Mouse (Mus musculus) heart, adult 18-20 months (tissue): ENCODE data around the gene Sin3a. TPM values are rescaled to one million over a fixed set of nuclear protein-coding genes. Genes with fewer than 3 reads are reported as not detected.

Experiments
- DNase-seq, 2 experiments: peaks; one replicate each; pipeline ENCODE4 v3.0.0; 2021 to 2022; ENCODE audit warnings: mixed read lengths in 1 of 2
- total RNA-seq, 2 experiments: library from RNA; stranded (reverse); gene quantifications; 2 replicates each; pipeline ENCODE4 v1.2.3; 2021

Gene Sin3a
- total RNA-seq, 2 experiments from 2014 or later, result 23.0 to 23.6 TPM

DNA sequence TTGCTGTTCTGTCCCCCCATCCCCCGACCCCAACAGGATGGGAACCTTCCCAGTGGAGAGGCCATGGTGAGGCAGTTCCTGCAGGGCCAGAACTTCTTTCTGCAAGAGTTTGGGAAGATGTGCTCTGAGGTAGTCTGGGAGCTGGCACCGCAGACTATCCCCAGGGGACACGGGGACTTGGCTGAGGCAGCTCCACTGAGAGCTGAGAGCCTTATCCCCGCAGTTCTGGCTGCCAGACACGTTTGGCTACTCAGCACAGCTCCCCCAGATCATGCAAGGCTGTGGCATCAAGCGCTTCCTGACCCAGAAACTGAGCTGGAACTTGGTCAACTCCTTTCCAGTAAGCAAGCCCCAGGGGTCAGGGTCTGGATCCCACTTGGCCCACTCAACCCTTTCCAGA is 65.4 kb downstream of the Sin3a start:
- DNase-seq, result no peak

DNA sequence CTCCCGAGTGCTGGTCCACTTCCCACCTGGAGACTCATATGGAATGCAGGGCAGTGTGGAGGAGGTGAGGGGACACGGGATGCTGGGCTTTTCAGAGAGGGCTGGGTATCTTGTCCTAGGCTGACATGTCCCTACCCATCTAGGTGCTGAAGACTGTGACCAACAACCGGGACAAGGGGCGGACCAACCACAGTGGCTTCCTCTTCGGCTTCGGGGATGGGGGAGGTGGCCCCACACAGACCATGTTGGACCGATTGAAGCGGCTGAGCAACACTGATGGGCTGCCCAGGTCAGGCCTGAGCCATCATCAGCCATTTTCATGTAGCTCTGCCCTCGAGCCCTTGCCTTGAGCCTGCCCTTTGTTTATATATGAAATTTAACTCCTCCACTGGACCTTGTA is 65.9 kb downstream of the Sin3a start:
- no peak for DNase-seq

DNA sequence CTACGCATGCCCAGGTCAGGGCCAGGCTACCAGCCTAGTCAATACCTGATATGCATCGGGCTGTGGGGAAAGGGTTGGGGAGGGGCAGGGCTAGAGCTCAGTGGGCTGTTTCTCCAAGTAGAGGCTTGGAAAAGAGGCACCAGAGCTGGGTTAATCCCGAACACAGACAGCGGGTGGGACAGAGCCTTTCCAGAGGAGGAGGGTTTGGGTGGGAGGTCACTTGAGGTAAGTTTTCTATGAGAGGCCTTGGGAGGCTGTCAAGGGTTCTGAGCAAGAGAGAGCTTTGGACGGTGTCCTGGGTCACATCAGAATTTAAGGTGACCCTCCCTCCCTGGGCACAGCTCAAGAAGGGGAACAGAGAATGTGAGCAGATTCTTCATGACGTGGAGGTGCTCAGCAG is 66.7 kb downstream of the Sin3a start:
- DNase-seq, result no peak

DNA sequence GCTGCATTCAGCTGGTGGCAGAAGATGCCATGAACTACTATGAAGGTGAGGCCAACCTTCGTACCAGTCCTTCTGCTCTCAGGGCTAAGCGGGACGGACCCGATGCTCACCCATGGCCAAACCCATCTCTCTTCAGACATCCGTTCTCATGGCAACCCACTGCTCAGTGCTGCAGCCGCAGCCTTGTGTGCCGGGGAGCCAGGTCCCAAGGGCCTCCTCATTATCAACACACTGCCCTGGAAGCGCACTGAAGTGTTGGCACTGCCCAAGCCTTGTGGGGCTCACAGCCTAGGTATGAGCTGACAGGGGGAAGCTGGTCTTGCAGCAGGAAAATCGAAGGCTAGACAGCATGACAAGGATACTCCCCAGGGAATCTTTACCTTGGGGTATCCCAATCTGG is 67.3 kb downstream of the Sin3a start:
- no peak for DNase-seq

DNA sequence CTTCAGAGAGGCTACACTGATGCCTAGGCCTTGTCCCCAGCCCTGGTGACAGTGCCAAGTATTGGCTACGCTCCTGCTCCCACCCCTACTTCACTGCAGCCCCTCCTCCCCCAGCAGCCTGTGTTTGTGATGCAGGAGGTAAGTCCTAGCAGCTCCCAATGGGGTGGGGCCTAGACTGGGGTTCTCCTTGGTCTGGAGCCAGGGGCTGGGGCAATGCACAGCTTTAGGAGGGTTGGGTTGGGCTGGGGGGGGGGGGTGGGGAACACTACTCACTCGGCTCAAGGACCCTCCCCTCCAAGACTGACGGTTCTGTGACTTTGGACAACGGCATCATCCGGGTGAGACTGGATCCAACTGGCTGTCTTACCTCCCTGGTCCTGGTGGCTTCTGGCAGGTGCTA is 67.7 kb downstream of the Sin3a start:
- no peak for DNase-seq

DNA sequence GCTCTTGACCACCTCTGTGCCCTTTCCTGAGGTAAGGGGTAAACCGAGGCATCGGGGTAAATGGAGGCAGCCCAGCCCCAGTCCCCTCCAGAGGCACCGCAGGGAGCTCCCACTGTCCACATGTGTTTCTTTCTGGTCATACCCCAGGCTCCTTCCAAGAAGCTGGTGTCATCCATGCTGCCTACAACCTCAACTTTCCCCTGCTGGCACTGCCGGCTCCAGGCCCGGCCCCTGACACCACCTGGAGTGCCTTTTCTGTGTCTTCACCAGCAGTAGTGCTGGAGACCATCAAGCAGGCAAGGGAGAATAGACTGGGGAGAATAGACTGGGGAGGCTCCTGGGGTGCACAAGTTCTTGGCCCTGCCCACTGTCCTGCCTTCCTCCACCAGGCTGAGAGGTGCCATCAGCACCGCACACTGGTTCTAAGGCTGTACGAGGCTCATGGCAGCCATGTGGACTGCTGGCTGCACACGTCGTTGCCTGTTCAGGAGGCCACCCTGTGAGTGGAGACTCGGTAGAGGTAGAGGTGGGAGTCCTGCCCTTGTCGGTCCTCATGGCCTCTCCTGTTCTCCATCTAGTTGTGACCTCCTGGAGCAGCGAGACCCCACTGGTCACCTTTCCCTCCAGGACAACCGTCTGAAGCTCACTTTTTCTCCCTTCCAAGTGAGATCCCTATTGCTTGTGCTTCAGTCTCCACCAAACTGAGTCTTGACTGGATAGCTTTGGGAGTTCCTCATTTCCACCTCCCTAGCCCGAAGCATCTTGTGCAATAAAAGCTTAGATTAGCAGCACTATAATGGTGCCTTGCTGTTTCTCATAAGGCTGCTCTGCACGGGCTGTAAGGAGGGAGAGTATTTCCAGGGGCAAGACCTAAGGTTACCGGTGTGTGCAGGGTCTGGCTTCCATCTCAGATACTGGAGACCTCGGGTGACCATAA is 69.8 kb downstream of the Sin3a start:
- no peak for DNase-seq

DNA sequence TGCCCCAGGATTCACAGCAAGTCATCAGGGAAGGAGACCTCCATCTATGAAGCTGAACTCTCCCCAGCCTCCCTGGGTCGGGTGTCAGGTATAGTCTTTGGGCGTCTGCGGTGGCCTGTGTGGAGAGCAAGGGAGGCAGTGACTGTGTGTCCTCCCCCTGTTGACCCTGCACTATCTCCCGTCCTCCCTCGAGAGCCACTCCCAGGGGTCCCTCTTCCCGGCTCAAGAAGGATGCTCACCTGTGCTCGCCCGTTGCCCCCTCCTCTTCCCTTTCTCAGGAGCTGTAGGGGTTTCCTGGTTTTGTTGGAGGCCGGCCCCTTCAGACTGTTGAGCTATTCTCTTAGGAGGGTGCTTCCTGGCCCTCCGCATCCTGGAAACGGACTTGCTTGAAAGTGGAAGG is 71.4 kb downstream of the Sin3a start:
- DNase-seq, result no peak

DNA sequence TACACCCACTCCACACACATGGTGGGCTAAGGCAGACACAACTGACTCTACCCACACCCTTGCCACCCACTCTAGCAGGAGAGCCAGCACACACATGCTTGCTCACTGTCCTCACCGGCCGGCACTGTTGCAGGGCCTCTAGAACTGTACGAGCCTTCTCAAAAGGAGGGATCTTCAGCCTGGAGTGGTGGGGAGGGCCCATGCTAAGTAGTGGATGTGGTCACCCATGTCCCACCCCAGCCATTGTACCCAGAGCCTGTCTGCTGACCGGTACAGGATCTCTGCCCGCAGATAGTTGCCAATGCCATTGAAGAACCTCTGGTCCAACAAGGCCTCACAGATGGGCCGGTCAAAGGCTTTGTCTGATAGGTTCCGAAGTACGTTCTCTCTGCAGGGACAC is 73.0 kb downstream of the Sin3a start:
- no peak for DNase-seq

DNA sequence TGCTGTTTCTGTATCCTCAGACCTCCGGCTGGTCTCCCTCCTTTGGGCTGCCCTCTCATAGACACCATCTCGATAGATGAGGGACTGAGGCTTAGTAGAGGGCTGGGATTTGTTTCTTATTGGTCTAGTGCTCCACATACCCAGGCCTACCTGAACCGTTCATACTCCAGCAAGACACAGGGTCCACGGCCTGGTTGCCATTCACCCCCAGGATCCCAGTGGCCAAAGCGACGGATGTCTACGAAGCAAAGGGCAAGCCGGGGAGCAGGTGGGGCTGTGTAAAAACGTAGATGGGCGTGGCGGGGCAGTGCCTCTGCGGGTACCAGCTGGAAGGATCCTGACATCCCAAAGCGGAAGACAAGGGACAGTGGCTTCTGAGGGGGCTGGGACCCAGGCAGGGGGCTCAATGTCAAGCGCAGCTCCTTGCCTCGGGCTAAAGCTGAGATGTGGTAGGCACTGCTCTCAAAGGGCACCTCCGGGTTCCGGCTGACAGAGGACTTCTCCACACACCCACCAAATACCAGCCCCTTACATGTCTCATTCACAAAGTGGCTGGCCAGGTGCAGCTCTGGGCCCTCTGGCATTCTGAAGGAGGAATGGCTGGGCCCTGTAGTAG is 74.7 kb downstream of the Sin3a start:
- no peak for DNase-seq

DNA sequence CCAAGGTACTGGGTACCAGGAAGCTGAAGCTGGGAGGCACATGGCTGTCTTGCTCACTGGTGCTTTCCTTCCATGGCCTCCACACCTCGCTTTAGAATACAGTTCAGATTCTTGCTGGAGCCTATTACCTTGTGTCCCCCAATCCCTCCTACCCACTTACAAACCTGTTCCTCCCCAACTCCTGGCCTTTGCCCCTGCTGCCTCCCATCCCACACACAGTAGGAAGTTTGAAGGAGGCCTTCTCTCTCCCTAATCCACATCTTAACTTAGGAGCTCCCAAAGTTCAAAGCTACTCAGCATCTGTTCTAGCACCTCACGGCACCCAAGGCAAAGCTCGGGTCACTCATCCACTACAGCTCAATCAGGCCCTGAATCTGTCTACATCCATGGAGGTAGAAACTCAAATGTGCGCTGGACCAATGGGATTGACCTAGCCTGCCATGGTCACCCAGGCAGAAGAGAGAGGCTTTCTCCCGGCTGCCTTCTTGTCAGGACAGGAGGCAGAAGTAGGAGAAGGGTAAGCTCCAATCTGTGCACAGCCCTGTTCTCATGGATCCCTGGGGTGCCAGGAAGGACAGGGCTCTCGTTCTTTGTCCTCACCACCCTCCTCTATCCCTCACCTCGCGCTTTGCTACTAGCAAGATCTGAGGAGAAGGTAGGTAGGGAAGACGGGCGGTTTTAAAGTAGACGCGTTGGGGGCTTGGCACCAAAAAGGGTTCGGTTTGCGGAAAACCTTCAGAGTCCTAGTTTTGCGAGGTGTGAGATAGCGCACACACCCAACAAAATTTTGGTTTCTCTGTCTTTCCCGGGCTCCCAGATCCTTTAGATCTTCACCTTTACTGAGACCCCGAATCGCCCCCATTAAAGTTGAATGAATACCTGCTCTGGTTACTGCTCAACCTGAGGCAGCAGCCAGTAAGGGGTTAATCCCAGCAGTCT is 75.6 kb downstream of the Sin3a start:
- no peak for DNase-seq

DNA sequence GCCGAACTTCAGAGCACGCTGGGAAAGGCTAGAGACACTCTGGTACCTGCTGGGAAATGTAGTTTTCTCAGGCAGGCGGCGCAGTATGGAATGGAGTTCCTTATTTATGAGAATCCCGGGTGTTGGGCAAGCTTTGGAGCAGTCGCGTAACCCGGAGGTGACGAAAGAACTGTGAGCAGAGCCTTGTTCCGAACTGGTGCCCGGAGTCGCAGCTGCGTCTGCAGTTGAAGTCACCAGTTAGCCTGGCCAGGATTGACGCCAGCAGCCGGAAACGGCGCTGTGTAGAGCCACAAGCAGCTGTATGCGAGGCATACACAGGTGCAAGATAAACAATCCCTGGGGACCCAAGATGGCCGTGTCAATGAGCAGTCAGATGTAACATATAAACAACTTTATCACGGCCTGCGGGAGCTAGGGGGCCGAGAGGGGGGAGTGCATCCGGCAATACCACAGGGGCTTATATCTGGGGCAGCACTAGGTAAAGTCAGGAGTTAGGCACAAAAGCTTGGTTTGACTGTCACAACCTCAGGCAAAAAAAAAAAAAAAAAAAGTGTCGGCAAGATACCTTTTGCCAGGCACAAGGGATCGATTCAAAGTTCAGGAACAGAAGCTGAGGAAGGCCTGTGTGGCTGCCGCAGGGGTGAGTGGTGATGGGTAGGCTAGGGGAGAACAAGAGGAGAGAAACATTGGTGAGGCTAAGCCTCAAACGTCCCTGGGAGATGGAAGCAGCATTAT is 76.5 kb downstream of the Sin3a start, which contains the start of gene Neil1:
TSS of gene Neil1 (minus strand) at position 162 of the 735 bp plus-strand sequence.
- DNase-seq, result peak; percentile 91 to 95

DNA sequence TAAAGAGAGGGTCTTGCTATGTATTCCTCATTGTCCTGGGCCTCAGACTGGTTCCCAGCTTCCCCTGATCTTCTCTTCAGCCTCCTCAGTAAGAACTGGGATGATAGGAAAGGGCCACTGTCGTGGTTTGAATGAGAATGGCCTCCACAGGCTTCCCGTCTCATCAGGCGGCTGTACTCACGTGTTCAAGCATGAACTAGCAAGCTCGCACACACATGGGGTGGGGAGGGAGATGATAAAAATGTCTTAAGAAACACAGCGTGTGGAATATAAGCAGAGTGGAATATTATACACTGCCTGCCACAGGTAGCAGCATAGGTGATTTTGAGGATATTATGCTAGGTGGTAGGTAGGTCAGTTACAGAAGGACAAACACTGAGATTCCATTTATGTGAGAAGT is 77.2 kb downstream of the Sin3a start:
- DNase-seq, result no peak

DNA sequence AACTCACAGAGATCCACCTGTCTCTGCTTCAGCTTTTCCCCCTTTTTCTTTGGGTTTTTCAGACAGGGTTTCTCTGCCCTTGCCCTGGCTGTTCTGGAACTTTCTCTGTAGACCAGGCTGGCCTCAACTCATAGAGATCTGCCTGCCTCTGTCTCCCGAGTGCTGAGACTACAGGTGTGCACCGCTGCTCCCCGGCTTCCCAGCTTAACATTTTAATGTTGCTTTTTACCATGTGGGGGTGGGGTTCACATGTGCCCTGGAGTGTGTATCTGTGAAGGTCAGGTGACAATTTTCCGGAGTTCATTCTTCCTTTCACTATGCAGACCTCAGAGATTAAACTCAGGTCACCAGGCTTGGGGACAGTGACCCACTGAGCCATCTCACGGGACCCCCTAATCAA is 78.4 kb downstream of the Sin3a start:
- DNase-seq, result no peak

DNA sequence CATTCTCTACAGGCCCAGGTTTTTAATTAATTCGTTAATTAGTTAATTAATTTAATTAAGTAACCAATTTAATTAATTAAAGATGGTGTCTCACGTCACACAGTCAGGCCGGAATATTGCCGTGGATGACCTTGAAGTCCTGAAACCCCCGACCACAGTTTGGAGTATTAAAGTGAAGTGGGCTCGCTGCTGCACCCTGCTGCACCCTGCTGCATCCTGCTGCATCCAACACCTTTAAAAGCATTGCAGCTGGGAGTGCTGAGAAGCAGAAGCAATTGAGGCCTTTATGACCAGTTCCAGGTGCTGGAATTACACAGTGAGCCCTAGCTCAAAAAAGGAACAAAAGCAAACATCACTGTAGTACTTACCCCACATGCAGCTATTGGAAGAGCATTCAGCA is 80.5 kb downstream of the Sin3a start:
- DNase-seq, result no peak

DNA sequence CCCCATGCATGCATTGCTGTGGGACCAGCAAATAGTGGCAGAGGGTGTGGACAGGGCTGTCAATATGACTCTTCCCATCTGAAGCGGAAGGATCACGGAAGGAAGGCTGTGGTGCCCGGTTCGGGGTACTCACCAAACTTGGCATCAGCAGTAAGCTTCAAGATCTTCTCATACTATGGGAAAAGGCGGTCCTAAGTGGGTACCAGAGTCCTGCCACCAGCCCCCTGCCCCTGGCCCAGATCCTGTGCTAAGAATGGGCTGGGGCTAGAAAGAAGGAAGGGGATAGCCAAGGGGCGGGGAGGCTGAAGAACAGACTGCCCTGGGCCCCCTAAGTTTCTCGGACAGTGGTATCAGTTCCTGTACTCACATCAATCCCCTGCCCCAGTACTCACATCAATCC is 84.5 kb downstream of the Sin3a start:
- DNase-seq, result no peak

DNA sequence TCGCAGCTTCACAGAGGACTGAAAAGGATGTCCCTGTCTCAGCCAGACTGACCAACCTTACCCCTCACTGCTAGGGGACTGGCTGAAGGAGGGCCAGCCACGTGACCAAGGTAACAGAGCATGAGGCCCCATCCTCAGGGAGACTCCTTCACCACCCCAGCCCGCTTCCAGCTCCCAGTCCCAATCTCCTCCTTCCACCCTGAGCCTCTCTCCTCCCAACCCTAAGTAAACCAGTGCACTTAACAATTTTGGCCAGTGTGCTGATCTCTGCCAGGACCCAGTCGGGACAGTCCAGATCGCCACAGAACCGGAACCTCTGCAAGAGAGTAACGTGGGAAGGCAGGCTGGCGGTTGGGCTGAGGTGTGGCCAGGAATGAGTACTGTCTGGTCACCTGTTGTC is 85.0 kb downstream of the Sin3a start:
- no peak for DNase-seq

DNA sequence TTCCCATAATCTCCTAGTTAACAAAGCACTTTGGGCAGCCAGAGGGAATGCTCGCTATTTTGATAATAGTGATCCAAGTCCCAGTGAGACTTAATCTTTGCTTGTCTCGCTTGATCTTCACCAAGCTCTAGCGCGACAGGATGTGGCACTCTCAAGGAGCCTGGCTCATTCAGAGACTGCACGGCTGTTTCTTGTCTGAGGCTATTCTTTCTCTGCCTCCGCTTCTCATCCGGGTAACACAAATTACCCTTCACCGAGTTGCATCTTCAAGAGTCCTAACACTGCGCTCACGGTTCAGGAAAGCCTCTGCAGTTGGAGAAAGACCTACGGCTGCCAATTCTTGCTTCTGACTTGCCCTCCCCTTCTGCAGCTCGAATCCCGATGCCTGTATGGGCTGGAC is 85.7 kb downstream of the Sin3a start:
- no peak for DNase-seq

DNA sequence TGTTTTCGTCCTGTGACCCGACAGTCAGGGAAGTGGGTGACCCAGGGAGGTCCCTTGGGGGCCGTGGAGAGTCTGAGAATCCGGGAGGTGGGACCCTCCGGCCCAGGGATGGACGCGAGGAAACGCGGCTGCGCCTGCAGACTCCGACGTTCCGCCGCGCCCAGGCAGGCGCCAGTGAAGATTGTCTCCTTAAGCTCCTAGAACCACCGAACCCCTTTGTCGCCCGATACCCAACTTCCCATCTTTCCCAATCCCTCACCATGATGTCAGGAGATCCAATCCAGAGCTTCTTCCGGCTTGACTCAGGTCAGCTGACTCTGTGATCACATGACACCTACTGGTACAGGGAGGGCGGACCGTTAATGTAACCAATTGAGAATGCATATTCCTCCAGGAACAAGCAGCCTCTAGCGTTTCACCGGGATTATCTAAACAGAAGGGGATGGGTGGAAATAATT is 86.2 kb downstream of the Sin3a start, which contains the start of gene Commd4:
TSS of gene Commd4 (minus strand) at position 319 of the 458 bp plus-strand sequence.
- peak; percentile 94 to 96 for DNase-seq

DNA sequence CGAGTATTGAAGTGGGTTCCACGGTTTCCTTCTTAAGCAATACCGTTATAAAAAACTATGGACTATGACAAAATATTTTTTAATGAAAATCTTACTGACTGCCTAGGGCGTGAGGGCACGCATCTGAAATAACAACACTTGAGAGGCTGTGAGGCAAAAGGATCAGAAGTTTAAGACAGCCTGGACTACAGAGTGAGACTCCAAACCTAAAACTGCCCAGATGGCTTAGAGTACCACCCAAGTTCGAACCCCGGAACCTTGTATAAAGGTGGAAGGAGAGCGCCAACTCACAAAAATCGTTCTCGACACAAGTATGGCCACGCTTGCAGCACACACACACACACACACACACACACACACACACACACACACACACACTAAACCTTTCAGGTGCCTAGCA is 86.7 kb downstream of the Sin3a start:
- no peak for DNase-seq

DNA sequence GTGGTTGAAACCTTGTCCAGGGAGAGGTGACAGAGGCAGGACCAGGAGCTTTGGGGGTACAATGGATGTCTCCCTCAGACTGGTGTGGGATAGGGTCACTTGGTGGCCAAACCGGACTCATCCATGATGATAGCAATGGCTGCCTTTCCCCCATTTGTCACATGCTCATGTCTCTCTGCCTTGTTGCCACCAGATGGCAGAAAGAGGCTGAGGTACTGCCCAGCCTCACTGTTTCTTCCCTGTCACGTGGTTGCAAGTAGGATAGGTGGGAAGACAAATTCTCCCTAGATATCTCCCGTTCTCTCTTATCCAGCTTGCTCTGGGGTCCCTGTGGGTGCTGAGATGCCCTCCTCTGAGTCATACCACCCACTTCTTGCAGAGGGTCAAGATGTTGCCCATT is 90.7 kb downstream of the Sin3a start:
- no peak for DNase-seq

DNA sequence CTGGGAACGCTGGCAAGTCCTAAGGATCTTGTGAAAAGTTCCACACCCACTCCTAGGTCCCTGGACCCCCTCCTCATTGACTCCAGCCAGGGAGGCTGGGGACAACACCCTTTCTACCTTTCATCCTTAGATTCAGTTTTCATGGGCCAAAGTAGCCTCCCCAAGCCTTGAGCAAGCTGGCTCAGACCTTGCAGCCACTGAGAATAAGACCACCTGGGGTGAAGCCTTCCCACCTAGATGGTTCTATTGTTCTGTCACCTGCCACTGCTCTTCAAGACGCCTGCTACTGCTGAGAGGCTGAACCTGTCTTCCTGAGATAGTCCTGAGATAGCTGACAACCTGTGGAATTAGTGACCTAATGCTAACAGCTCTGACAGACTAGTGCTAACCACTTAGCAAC is 91.3 kb downstream of the Sin3a start:
- no peak for DNase-seq

DNA sequence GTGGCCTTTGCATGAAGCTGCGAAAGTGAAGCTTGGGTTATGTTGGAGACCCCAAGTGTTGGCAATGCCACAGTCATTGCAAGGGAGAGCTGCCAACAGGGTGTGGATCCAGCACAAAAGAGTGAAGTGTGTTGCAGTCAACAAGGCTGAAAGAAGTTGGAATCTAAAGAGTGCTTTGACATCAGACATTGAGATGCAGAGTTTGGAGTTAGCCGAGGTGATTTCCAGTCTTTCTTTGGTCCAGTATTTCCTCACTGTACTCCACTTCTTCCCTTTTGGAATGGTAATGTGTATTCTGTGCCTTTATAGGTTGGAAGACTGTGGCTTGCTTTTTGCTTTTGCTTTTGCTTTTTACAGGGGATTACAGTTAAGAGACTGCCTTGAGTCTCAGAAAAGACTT is 94.3 kb downstream of the Sin3a start:
- no peak for DNase-seq
